In the genomic region with DNA sequence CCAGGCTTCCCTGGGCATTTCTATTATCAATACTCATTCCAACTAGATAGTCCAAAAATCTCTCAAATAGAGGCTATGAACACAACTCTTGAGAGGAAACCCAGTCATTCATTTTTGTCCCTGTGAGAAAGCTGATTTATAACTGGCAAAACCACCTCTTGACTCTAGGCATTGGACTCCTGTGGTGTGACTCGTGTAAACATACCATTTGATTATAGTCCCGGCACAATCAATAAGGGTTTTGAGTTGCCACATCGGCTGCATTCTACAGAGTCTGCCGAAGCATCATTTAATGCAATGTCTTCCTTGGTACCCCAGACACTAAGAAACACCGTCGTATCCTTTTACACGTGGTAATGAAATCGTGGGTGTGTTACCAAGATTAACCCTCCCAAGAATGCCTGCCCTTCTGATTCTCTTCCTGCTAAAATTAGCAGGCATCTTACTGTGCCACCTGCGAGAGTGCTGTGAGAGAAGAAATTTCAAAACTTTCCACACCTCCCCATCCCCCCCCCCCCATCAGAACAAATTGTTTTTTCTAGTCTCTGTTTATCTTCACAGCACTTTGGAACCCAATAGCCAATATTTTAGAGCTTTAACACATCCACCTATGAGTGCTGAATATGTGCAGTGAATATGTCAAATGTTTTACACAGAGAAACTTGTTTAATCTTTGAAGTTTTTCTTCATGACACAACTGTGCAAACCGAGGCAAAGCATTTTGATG, we compare ENCODE assay signal across 31 mouse cellular contexts. TPM values are rescaled to one million over a fixed set of nuclear protein-coding genes. Genes with fewer than 3 reads are reported as not detected.
"Had no signal": no experiment of that assay in that cellular context is flagged by ENCODE, and none has a peak within 500 bp of the region (broad histone marks: within the 10 kb centered on the region; RNA-seq: fewer than 3 reads in every experiment).

No protein-coding gene starts in this region.

- DNase-seq: left cerebral cortex, postnatal 4 days; liver, embryonic 13.5 days; lung, adult 18-20 months; lung, adult 2 months; lung, embryonic 14.5 days; lung, postnatal 10 days; lung, postnatal 14 days; lung, postnatal 36 days; lung, postnatal 4 days; midbrain, embryonic 14.5 days had no signal

- H3K36me3 ChIP-seq: limb, embryonic 10.5 days; limb, embryonic 12.5 days; limb, embryonic 13.5 days; limb, embryonic 15.5 days; liver, embryonic 13.5 days; liver, embryonic 15.5 days; lung, embryonic 15.5 days; midbrain, embryonic 10.5 days; midbrain, embryonic 12.5 days; midbrain, embryonic 13.5 days; midbrain, embryonic 15.5 days; neural tube, embryonic 12.5 days had no signal

- H3K4me2 ChIP-seq: limb, embryonic 12.5 days; limb, embryonic 13.5 days; limb, embryonic 15.5 days; liver, embryonic 11.5 days; liver, embryonic 13.5 days; liver, embryonic 15.5 days; lung, embryonic 14.5 days; lung, embryonic 15.5 days; midbrain, embryonic 11.5 days; midbrain, embryonic 12.5 days; midbrain, embryonic 13.5 days; midbrain, embryonic 15.5 days; neural tube, embryonic 12.5 days had no signal

- H3K4me3 ChIP-seq: left cerebral cortex, adult 2 months; limb, embryonic 10.5 days; limb, embryonic 12.5 days; limb, embryonic 13.5 days; limb, embryonic 15.5 days; liver, embryonic 13.5 days; liver, embryonic 15.5 days; lung, embryonic 15.5 days; megakaryocyte, embryonic 14.5 days; midbrain, embryonic 10.5 days; midbrain, embryonic 12.5 days; midbrain, embryonic 13.5 days; midbrain, embryonic 15.5 days; myocyte; neural tube, embryonic 12.5 days had no signal

- H3K27me3 ChIP-seq: limb, embryonic 12.5 days; limb, embryonic 13.5 days; limb, embryonic 15.5 days; liver, embryonic 13.5 days; liver, embryonic 15.5 days; lung, embryonic 15.5 days; midbrain, embryonic 12.5 days; midbrain, embryonic 13.5 days; midbrain, embryonic 15.5 days; neural tube, embryonic 12.5 days had no signal

- H3K27ac ChIP-seq: left cerebral cortex, adult 2 months; limb, embryonic 10.5 days; limb, embryonic 12.5 days; limb, embryonic 13.5 days; limb, embryonic 15.5 days; liver, embryonic 13.5 days; liver, embryonic 14.5 days; liver, embryonic 15.5 days; lung, embryonic 15.5 days; macrophage; midbrain, embryonic 10.5 days; midbrain, embryonic 12.5 days; midbrain, embryonic 13.5 days; midbrain, embryonic 15.5 days; neural tube, embryonic 12.5 days had no signal

- H3K4me1 ChIP-seq: limb, embryonic 10.5 days; limb, embryonic 12.5 days; liver, embryonic 13.5 days; midbrain, embryonic 10.5 days; midbrain, embryonic 12.5 days; midbrain, embryonic 15.5 days; neural tube, embryonic 12.5 days had no signal

- H3K9ac ChIP-seq: limb, embryonic 12.5 days; limb, embryonic 13.5 days; limb, embryonic 15.5 days; liver, embryonic 13.5 days; liver, embryonic 14.5 days; liver, embryonic 15.5 days; lung, embryonic 14.5 days; lung, embryonic 15.5 days; midbrain, embryonic 12.5 days; midbrain, embryonic 13.5 days; midbrain, embryonic 15.5 days; neural tube, embryonic 12.5 days had no signal

- H3K9me3 ChIP-seq: limb, embryonic 10.5 days; limb, embryonic 12.5 days; limb, embryonic 13.5 days; limb, embryonic 15.5 days; liver, embryonic 13.5 days; liver, embryonic 15.5 days; lung, embryonic 15.5 days; megakaryocyte, embryonic 14.5 days; midbrain, embryonic 10.5 days; midbrain, embryonic 12.5 days; midbrain, embryonic 13.5 days; midbrain, embryonic 15.5 days; neural tube, embryonic 12.5 days had no signal

- ATAC-seq: lung, postnatal 0 days; midbrain, embryonic 13.5 days; midbrain, embryonic 15.5 days; midbrain, embryonic 16.5 days had no signal

RNA-seq across cellular contexts. Expression of a gene that starts 22.3 kb away (rescaled TPM):
- total RNA-seq: monocyte, adult 5-6 weeks had no signal
